Mouse (Mus musculus) stomach, postnatal 0 days (tissue): Measurements from ENCODE around the gene Zbtb20.

ENCODE experiments used
- CTCF ChIP-seq: IDR thresholded peaks from 2 replicates; pipeline ENCODE4 v1.5.1; 2016; ENCODE audit warnings: antibody characterized with exemption, low read depth, mild to moderate bottlenecking, moderate library complexity
- EP300 ChIP-seq: optimal IDR thresholded peaks from 2 replicates; pipeline ENCODE3; 2016; ENCODE audit warnings: antibody characterized with exemption

GRCm38 (mm10) chr16:43174815-43175214, 299.1 kb downstream of the Zbtb20 start:
- no peak for TF ChIP-seq EP300
- TF ChIP-seq CTCF: no peak
